Mouse (Mus musculus) erythroblast, embryonic 14.5 days (primary cell): ENCODE results near the gene Prepl.

Experiments
- GATA1 ChIP-seq: IDR thresholded peaks from 2 replicates; pipeline ENCODE4 v1.6.1; 2012; ENCODE audit warnings: low read length, inconsistent platforms, mixed read lengths
- TAL1 ChIP-seq: IDR thresholded peaks from 3 replicates; pipeline ENCODE4 v1.6.1; 2012; ENCODE audit warnings: low read length, inconsistent platforms, mixed read lengths

- TF ChIP-seq GATA1 (no peak), TAL1 (no peak)
Measured at GRCm38 (mm10) chr17:85080781-85081180, 9.3 kb downstream of the Prepl start.
